Mouse (Mus musculus): ENCODE measurements around the gene Plekha1.

The Plekha1 gene

GRCm38 (mm10) chr7:130959868-130960267 lies 94.3 kb downstream of the Plekha1 start:
- DNase-seq = no peak

GRCm38 (mm10) chr7:130961429-130961828 lies 95.9 kb downstream of the Plekha1 start:
- DNase-seq = no peak
